Mouse (Mus musculus): ENCODE data around the gene Cd86.

The Cd86 gene

DNA sequence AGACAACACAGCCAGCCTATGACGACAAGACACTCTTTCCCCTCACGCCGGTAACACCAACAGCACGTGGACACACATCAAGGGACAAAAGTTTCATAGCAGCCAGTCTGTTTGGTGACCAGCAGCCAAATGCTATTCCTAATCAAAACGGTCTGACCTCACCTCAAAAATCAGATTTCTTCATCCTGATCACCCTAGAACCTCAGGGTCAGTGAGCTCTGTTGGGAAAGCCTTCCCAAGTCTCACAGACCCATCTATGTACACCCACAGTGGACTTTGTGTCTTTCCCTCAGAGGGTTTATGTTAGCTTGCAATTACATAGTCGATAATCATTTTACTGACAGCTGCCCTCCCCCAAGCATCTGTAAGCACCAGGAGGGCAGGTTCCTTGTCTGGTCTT, 106.3 kb downstream of the Cd86 start:
- ChIA-PET POLR2A (interaction anchor here in 1 of 4 experiments (0.6 to 1.1 kb wide), 2 partner anchors 162 to 256 kb away, joined by 4 read pairs; no protein-coding TSS in a partner anchor), CTCF (no interaction called here)

DNA sequence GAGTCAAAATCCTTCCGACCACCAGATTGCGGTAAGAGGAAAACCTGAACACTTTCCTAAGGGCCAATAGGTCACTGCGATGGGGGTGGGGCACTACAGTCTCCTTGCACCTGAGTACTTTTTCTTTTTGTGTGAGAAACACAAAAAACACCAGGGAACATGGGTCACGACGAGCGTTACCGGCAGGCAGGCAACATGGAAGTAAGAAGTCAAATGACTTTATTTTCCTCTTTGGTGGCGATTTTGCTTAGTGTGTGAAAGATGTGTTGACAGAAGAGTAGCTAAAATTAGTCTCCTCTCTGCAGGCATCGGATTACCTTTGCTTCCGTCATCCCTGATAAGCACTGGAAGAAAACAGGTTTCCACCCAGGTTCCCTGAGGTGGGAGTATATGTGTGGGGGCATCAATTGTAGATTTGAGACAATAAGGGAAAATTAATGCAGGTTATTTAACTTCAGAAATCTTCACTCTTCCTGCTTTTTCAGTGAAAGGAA, 110.2 kb downstream of the Cd86 start:
- ChIA-PET POLR2A (interaction anchor here in 2 of 4 experiments (0.6 to 0.7 kb wide), 2 partner anchors 31 to 1370 kb away, joined by 7 to 8 read pairs; no protein-coding TSS in a partner anchor), CTCF (interaction anchor here in 1 of 4 experiments (0.7 kb wide), 1 partner anchor 16 kb away, joined by 11 read pairs; no protein-coding TSS in a partner anchor)

Data from embryonic stem cell, embryonic (primary cell).